Mouse (Mus musculus): ENCODE results near the gene Akr1d1. TPM values are rescaled to one million over a fixed set of nuclear protein-coding genes. Genes with fewer than 3 reads are reported as not detected.

Gene Akr1d1
- polyA plus RNA-seq, 1 experiment, result not detected

- TF ChIP-seq POLR2A (IDR thresholded peaks at IDR 0.05; ENCODE audit: borderline replicate concordance, extremely low read depth, insufficient read depth, insufficient read length, poor library complexity, severe bottlenecking), result no peak
- no peak for TF ChIP-seq CTCF (IDR thresholded peaks at IDR 0.05; ENCODE audit: borderline replicate concordance, extremely low read depth, insufficient read depth, insufficient read length)
- DNase-seq (ENCODE audit: low read depth), result no peak
Measured at GRCm38 (mm10) chr6:37520631-37521375, 9.2 kb upstream of the Akr1d1 start.

GRCm38 (mm10) chr6:37532036-37532435, 2.1 kb downstream of the Akr1d1 start:
- DNase-seq (ENCODE audit: low read depth), result no peak
- TF ChIP-seq CTCF (IDR thresholded peaks at IDR 0.05; ENCODE audit: borderline replicate concordance, extremely low read depth, insufficient read depth, insufficient read length), result no peak
- TF ChIP-seq POLR2A (IDR thresholded peaks at IDR 0.05; ENCODE audit: borderline replicate concordance, extremely low read depth, insufficient read depth, insufficient read length, poor library complexity, severe bottlenecking), result no peak

- no peak for DNase-seq (ENCODE audit: low read depth)
- TF ChIP-seq POLR2A (IDR thresholded peaks at IDR 0.05; ENCODE audit: borderline replicate concordance, extremely low read depth, insufficient read depth, insufficient read length, poor library complexity, severe bottlenecking), result no peak
- no peak for TF ChIP-seq CTCF (IDR thresholded peaks at IDR 0.05; ENCODE audit: borderline replicate concordance, extremely low read depth, insufficient read depth, insufficient read length)
Measured at GRCm38 (mm10) chr6:37536831-37537230, 6.9 kb downstream of the Akr1d1 start.

GRCm38 (mm10) chr6:37537801-37538200, 7.8 kb downstream of the Akr1d1 start:
- no peak for TF ChIP-seq CTCF (IDR thresholded peaks at IDR 0.05; ENCODE audit: borderline replicate concordance, extremely low read depth, insufficient read depth, insufficient read length)
- no peak for TF ChIP-seq POLR2A (IDR thresholded peaks at IDR 0.05; ENCODE audit: borderline replicate concordance, extremely low read depth, insufficient read depth, insufficient read length, poor library complexity, severe bottlenecking)
- no peak for DNase-seq (ENCODE audit: low read depth)

- TF ChIP-seq POLR2A (IDR thresholded peaks at IDR 0.05; ENCODE audit: borderline replicate concordance, extremely low read depth, insufficient read depth, insufficient read length, poor library complexity, severe bottlenecking) (no peak), CTCF (IDR thresholded peaks at IDR 0.05; ENCODE audit: borderline replicate concordance, extremely low read depth, insufficient read depth, insufficient read length) (no peak)
- no peak for DNase-seq (ENCODE audit: low read depth)
Measured at GRCm38 (mm10) chr6:37538792-37539191, 8.8 kb downstream of the Akr1d1 start.

GRCm38 (mm10) chr6:37539403-37539802, 9.4 kb downstream of the Akr1d1 start:
- TF ChIP-seq CTCF (IDR thresholded peaks at IDR 0.05; ENCODE audit: borderline replicate concordance, extremely low read depth, insufficient read depth, insufficient read length), result no peak
- no peak for TF ChIP-seq POLR2A (IDR thresholded peaks at IDR 0.05; ENCODE audit: borderline replicate concordance, extremely low read depth, insufficient read depth, insufficient read length, poor library complexity, severe bottlenecking)
- DNase-seq (ENCODE audit: low read depth), result no peak

GRCm38 (mm10) chr6:37540113-37540512, 10.1 kb downstream of the Akr1d1 start:
- TF ChIP-seq CTCF (IDR thresholded peaks at IDR 0.05; ENCODE audit: borderline replicate concordance, extremely low read depth, insufficient read depth, insufficient read length) (no peak), POLR2A (IDR thresholded peaks at IDR 0.05; ENCODE audit: borderline replicate concordance, extremely low read depth, insufficient read depth, insufficient read length, poor library complexity, severe bottlenecking) (no peak)
- DNase-seq (ENCODE audit: low read depth), result no peak

- no peak for DNase-seq (ENCODE audit: low read depth)
- TF ChIP-seq CTCF (IDR thresholded peaks at IDR 0.05; ENCODE audit: borderline replicate concordance, extremely low read depth, insufficient read depth, insufficient read length) (no peak), POLR2A (IDR thresholded peaks at IDR 0.05; ENCODE audit: borderline replicate concordance, extremely low read depth, insufficient read depth, insufficient read length, poor library complexity, severe bottlenecking) (no peak)
Measured at GRCm38 (mm10) chr6:37541171-37541570, 11.2 kb downstream of the Akr1d1 start.

- TF ChIP-seq CTCF (IDR thresholded peaks at IDR 0.05; ENCODE audit: borderline replicate concordance, extremely low read depth, insufficient read depth, insufficient read length), result no peak
- no peak for TF ChIP-seq POLR2A (IDR thresholded peaks at IDR 0.05; ENCODE audit: borderline replicate concordance, extremely low read depth, insufficient read depth, insufficient read length, poor library complexity, severe bottlenecking)
Measured at GRCm38 (mm10) chr6:37542145-37542544, 12.2 kb downstream of the Akr1d1 start.

GRCm38 (mm10) chr6:37552760-37553159, 22.8 kb downstream of the Akr1d1 start:
- peak; percentile 10 for DNase-seq (ENCODE audit: low read depth)
- no peak for TF ChIP-seq POLR2A (IDR thresholded peaks at IDR 0.05; ENCODE audit: borderline replicate concordance, extremely low read depth, insufficient read depth, insufficient read length, poor library complexity, severe bottlenecking)
- TF ChIP-seq CTCF (IDR thresholded peaks at IDR 0.05; ENCODE audit: borderline replicate concordance, extremely low read depth, insufficient read depth, insufficient read length), result peak; percentile 32; the same call in 1 of the 2 replicates

More at GRCm38 (mm10) chr6:37542145-37542544, 12.2 kb downstream of the Akr1d1 start:
- no peak for DNase-seq (ENCODE audit: low read depth)

GRCm38 (mm10) chr6:37553926-37554325, 24.0 kb downstream of the Akr1d1 start:
- TF ChIP-seq CTCF (IDR thresholded peaks at IDR 0.05; ENCODE audit: borderline replicate concordance, extremely low read depth, insufficient read depth, insufficient read length), result no peak
- TF ChIP-seq POLR2A (IDR thresholded peaks at IDR 0.05; ENCODE audit: borderline replicate concordance, extremely low read depth, insufficient read depth, insufficient read length, poor library complexity, severe bottlenecking), result no peak
- no peak for DNase-seq (ENCODE audit: low read depth)

GRCm38 (mm10) chr6:37554327-37554726, 24.4 kb downstream of the Akr1d1 start:
- peak; percentile 13 for DNase-seq (ENCODE audit: low read depth)
- TF ChIP-seq CTCF (IDR thresholded peaks at IDR 0.05; ENCODE audit: borderline replicate concordance, extremely low read depth, insufficient read depth, insufficient read length), result no peak
- no peak for TF ChIP-seq POLR2A (IDR thresholded peaks at IDR 0.05; ENCODE audit: borderline replicate concordance, extremely low read depth, insufficient read depth, insufficient read length, poor library complexity, severe bottlenecking)

Data from brain, embryonic 14.5 days (tissue).